In genomic region chr4:150236521-150237481, GRCm38 (mm10) we compare ENCODE assay signal across 8 mouse cellular contexts. TPM values are rescaled to one million over a fixed set of nuclear protein-coding genes. Genes with fewer than 3 reads are reported as not detected.
DNase-seq lines count a peak whose midpoint lies in the region; ATAC-seq lines count a peak whose summit lies in the region.

TSS of gene Eno1 (plus strand) at chr4:150236721.

- peaks cover 52% of the 10 kb centered on the region for H3K4me1 ChIP-seq in hindbrain, embryonic 15.5 days (replicated peaks)

- H3K27ac ChIP-seq in hindbrain, embryonic 15.5 days (replicated peaks) = peak within 1 kb of the TSS; percentile 100

- H3K4me3 ChIP-seq in hindbrain, embryonic 15.5 days = peak within 1 kb of the TSS; percentile 83

- H3K9me3 ChIP-seq in hindbrain, embryonic 15.5 days = no peaks in the 10 kb centered on the region

- under 1% methylated on average over 75 of the region's 78 CpGs for WGBS in hindbrain, embryonic 15.5 days

- H3K36me3 ChIP-seq in hindbrain, embryonic 15.5 days = peaks cover 10% of the 10 kb centered on the region

- peak; percentile 96 for ATAC-seq in hindbrain, embryonic 15.5 days (ENCODE audit: low FRiP score, low read depth)

- peak within 1 kb of the TSS; percentile 86 for H3K9ac ChIP-seq in hindbrain, embryonic 15.5 days

- H3K4me2 ChIP-seq in hindbrain, embryonic 15.5 days = peak within 1 kb of the TSS; percentile 79

- H3K27me3 ChIP-seq in hindbrain, embryonic 15.5 days = no peaks in the 10 kb centered on the region

- DNase-seq in R1 (ENCODE audit: low read depth, low spot score) = peak; percentile 99
- peak; percentile 99 for DNase-seq in cerebellum, postnatal 25 days
- peak; percentile 92 to 94 for DNase-seq in frontal cortex, postnatal 36 days (ENCODE audit: low spot score in 2 of 2)
- peak; percentile 91 for DNase-seq in left cerebral cortex, adult 11 months (ENCODE audit: low spot score)
- DNase-seq in lung, postnatal 4 days = peak; percentile 96 to 97
- DNase-seq in retina, postnatal 7 days (ENCODE audit: low read depth, low spot score) = peak; percentile 98
- DNase-seq in urinary bladder, postnatal 10 days (ENCODE audit: low spot score) = peak; percentile 92

RNA-seq across cellular contexts. Expression of gene Eno1, which starts in this region (rescaled TPM):
- polyA plus RNA-seq in hindbrain, embryonic 15.5 days (2015; fragmentation: Nextera tagmentation; extraction: Ambion mirVana) = 1,126 and 1,158 TPM in 2 replicates

Comparison
In these comparisons a context has a peak if more than half of its experiments do, and no peak if none do; other contexts are left out.
1. Peak in every context shown above with its lines: DNase-seq, ATAC-seq, H3K4me3 ChIP-seq and H3K27ac ChIP-seq.